Comparison of ENCODE assay signal across 10 mouse cellular contexts in the genomic region with DNA sequence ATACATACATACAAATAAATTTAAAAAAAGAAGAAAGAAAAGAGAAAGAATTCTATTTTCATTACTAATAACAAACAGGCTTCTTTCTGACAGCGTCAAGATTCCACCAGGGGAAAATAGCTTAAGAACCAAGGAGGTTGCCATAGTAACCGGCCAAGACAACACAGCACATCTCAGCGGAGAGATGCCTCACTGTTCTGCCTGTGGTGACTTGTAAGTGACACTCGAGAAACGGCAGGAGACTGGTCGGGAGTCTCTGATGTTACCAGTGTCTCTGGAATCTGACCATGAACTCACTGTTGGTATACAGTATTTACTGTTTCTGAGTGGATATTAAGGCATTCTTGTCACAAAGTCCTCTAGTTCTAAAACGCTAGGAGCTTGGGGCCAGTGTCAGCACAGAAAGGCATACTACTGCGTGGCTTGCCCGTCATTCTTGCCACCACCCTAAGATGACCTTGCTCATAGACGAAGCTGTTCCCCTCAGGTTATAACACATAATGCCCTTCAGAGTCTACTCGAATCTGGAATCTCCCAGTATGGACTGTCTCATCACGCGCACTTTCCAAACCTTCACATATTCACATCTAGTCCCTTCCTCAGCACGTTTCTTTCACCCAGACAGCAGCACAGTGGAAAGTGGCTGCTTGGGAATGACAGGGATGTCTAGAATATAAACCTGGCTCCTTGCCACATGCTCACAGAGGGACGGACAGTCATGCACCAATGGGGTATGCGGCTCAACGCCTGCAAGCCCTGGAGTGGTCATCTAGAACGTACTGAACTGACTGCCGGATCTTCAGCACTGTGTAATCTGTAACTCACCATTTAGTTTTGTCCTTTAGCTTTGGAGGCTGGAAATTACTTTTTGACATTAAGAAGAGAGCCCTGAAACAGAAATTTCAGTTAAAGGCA. TPM values are rescaled to one million over a fixed set of nuclear protein-coding genes. Genes with fewer than 3 reads are reported as not detected.
DNase-seq lines count a peak whose midpoint lies in the region; ATAC-seq and TF ChIP-seq lines count a peak whose summit lies in the region.
"Had no signal": no experiment of that assay in that cellular context is flagged by ENCODE, and none has a peak within 500 bp of the region (broad histone marks: within the 10 kb centered on the region; RNA-seq: fewer than 3 reads in every experiment).

No protein-coding gene starts in this region.

- no peaks in the 10 kb centered on the region for H3K27me3 ChIP-seq in heart, embryonic 15.5 days
- H3K27me3 ChIP-seq in embryonic facial prominence, embryonic 15.5 days: no peaks in the 10 kb centered on the region
- no peaks in the 10 kb centered on the region for H3K27me3 ChIP-seq in midbrain, embryonic 10.5 days (ENCODE audit: low read depth, poor library complexity, severe bottlenecking)
- H3K27me3 ChIP-seq in stomach, postnatal 0 days (ENCODE audit: control insufficient read depth, insufficient read depth, low read length): no peaks in the 10 kb centered on the region
- H3K27me3 ChIP-seq: megakaryocyte, embryonic 14.5 days had no signal

- WGBS in heart, embryonic 15.5 days: 59% methylated on average over 19 of the region's 19 CpGs
- 56% methylated on average over 19 of the region's 19 CpGs for WGBS in embryonic facial prominence, embryonic 15.5 days
- 65% methylated on average over 19 of the region's 19 CpGs for WGBS in midbrain, embryonic 10.5 days
- 75% methylated on average over 19 of the region's 19 CpGs for WGBS in stomach, postnatal 0 days

- TF ChIP-seq EP300 in stomach, postnatal 0 days (optimal IDR thresholded peaks at IDR 0.05): no peak

- peak; percentile 69; the same call in 1 of the 2 replicates for ATAC-seq in heart, embryonic 15.5 days (replicated peaks; ENCODE audit: insufficient number of reproducible peaks, insufficient read depth, low FRiP score, low read depth)
- no peak for ATAC-seq in embryonic facial prominence, embryonic 15.5 days (ENCODE audit: insufficient number of reproducible peaks, low FRiP score, low TSS enrichment, low read depth)
- ATAC-seq in stomach, postnatal 0 days (ENCODE audit: low FRiP score, low TSS enrichment): no peak

- intact Hi-C loops in heart, postnatal 36 days (cut with DNase I): no loop called here

- no peak overlapping the region for H3K4me2 ChIP-seq in heart, embryonic 15.5 days
- H3K4me2 ChIP-seq in embryonic facial prominence, embryonic 15.5 days (replicated peaks): no peak overlapping the region
- H3K4me2 ChIP-seq in stomach, postnatal 0 days (replicated peaks; ENCODE audit: low read depth): no peak overlapping the region

- no peak for DNase-seq in heart, postnatal 36 days
- peak; percentile 46 for DNase-seq in MN1 (ENCODE audit: low spot score)
- DNase-seq in midbrain, embryonic 10.5 days (ENCODE audit: low spot score): peak; percentile 57
- DNase-seq in stomach, postnatal 0 days (ENCODE audit: low spot score): no peak
- no peak for DNase-seq in cerebellum, adult 18-20 months
- no peak for DNase-seq in cerebellum, postnatal 25 days
- DNase-seq: adrenal gland, adult 8-10 months had no signal

- peak overlapping the region; percentile 46 for H3K27ac ChIP-seq in heart, embryonic 15.5 days
- H3K27ac ChIP-seq in embryonic facial prominence, embryonic 15.5 days (replicated peaks): 0 out of 2 replicates have a peak overlapping the region, but pooled peaks have one; percentile 7
- no peak overlapping the region for H3K27ac ChIP-seq in midbrain, embryonic 10.5 days (replicated peaks)
- H3K27ac ChIP-seq in stomach, postnatal 0 days (replicated peaks): no peak overlapping the region

- no peak for TF ChIP-seq CTCF in stomach, postnatal 0 days (IDR thresholded peaks at IDR 0.05; ENCODE audit: low read depth)

- H3K9me3 ChIP-seq in heart, embryonic 15.5 days (replicated peaks): no peaks in the 10 kb centered on the region
- no peaks in the 10 kb centered on the region for H3K9me3 ChIP-seq in embryonic facial prominence, embryonic 15.5 days (replicated peaks)
- H3K9me3 ChIP-seq in midbrain, embryonic 10.5 days (replicated peaks): no peaks in the 10 kb centered on the region
- H3K9me3 ChIP-seq in stomach, postnatal 0 days (ENCODE audit: control insufficient read depth, low read length): no peaks in the 10 kb centered on the region
- H3K9me3 ChIP-seq: megakaryocyte, embryonic 14.5 days had no signal

- no peak overlapping the region for H3K9ac ChIP-seq in heart, embryonic 15.5 days
- no peak overlapping the region for H3K9ac ChIP-seq in embryonic facial prominence, embryonic 15.5 days
- H3K9ac ChIP-seq in stomach, postnatal 0 days (ENCODE audit: low read length): no peak overlapping the region

- H3K36me3 ChIP-seq in heart, embryonic 15.5 days: peaks cover 43% of the 10 kb centered on the region
- H3K36me3 ChIP-seq in embryonic facial prominence, embryonic 15.5 days: peaks cover 47% of the 10 kb centered on the region
- H3K36me3 ChIP-seq in midbrain, embryonic 10.5 days: peaks cover 69% of the 10 kb centered on the region
- peaks cover 9% of the 10 kb centered on the region for H3K36me3 ChIP-seq in stomach, postnatal 0 days (ENCODE audit: control insufficient read depth, insufficient read depth, low read length)

- peaks cover 6% of the 10 kb centered on the region; the same call in 1 of the 2 replicates for H3K4me1 ChIP-seq in heart, embryonic 15.5 days (replicated peaks)
- H3K4me1 ChIP-seq in embryonic facial prominence, embryonic 15.5 days: peaks cover 5% of the 10 kb centered on the region; the same call in 1 of the 2 replicates
- peaks cover 13% of the 10 kb centered on the region for H3K4me1 ChIP-seq in midbrain, embryonic 10.5 days
- no peaks in the 10 kb centered on the region for H3K4me1 ChIP-seq in stomach, postnatal 0 days (replicated peaks; ENCODE audit: control insufficient read depth, insufficient read depth)
- H3K4me1 ChIP-seq: megakaryocyte, embryonic 14.5 days had no signal

- no peak overlapping the region for H3K4me3 ChIP-seq in heart, embryonic 15.5 days
- no peak overlapping the region for H3K4me3 ChIP-seq in embryonic facial prominence, embryonic 15.5 days (replicated peaks)
- H3K4me3 ChIP-seq in midbrain, embryonic 10.5 days: no peak overlapping the region
- H3K4me3 ChIP-seq in stomach, postnatal 0 days (ENCODE audit: low read depth, low read length): no peak overlapping the region
- H3K4me3 ChIP-seq: megakaryocyte, embryonic 14.5 days had no signal

RNA-seq across cellular contexts. Expression of a gene that starts 48.6 kb away (rescaled TPM):
- polyA plus RNA-seq in heart, embryonic 15.5 days (2015; fragmentation: Nextera tagmentation; extraction: Ambion mirVana): 6.6 and 7.1 TPM in 2 replicates
- 1 to 10 TPM; 4.3 to 4.7 TPM for total RNA-seq in heart, postnatal 36 days (2021)
- 7.3 and 8.6 TPM in 2 replicates for polyA plus RNA-seq in embryonic facial prominence, embryonic 15.5 days (2015; fragmentation: Nextera tagmentation; extraction: Ambion mirVana)
- 22.1 and 35.0 TPM in 2 replicates for polyA plus RNA-seq in midbrain, embryonic 10.5 days (2016; fragmentation: Nextera tagmentation; extraction: Ambion mirVana)
- 3.8 and 4.3 TPM in 2 replicates for polyA plus RNA-seq in stomach, postnatal 0 days (2015; fragmentation: Nextera tagmentation; extraction: Ambion mirVana)

RNA-seq across cellular contexts. Expression of a gene that starts 49.2 kb away (rescaled TPM):
- polyA plus RNA-seq in heart, embryonic 15.5 days (2015; fragmentation: Nextera tagmentation; extraction: Ambion mirVana): 27.7 and 29.2 TPM in 2 replicates
- total RNA-seq in heart, postnatal 36 days (2021): 10 to 100 TPM; 22.4 to 24.3 TPM
- 36.5 and 36.6 TPM in 2 replicates for polyA plus RNA-seq in embryonic facial prominence, embryonic 15.5 days (2015; fragmentation: Nextera tagmentation; extraction: Ambion mirVana)
- 22.1 and 23.5 TPM in 2 replicates for polyA plus RNA-seq in midbrain, embryonic 10.5 days (2016; fragmentation: Nextera tagmentation; extraction: Ambion mirVana)
- 12.4 and 13.1 TPM in 2 replicates for polyA plus RNA-seq in stomach, postnatal 0 days (2015; fragmentation: Nextera tagmentation; extraction: Ambion mirVana)

RNA-seq across cellular contexts. Expression of a gene that starts 52.7 kb away (rescaled TPM):
- 4.6 and 7.1 TPM in 2 replicates for polyA plus RNA-seq in heart, embryonic 15.5 days (2015; fragmentation: Nextera tagmentation; extraction: Ambion mirVana)
- 10 to 100 TPM in 1 of 2 experiments, 1 to 10 TPM in 1; 6.3 to 13.9 TPM for total RNA-seq in heart, postnatal 36 days (2021)
- polyA plus RNA-seq in embryonic facial prominence, embryonic 15.5 days (2015; fragmentation: Nextera tagmentation; extraction: Ambion mirVana): 2.8 and 3.2 TPM in 2 replicates
- 0.68 and 0.77 TPM in 2 replicates for polyA plus RNA-seq in midbrain, embryonic 10.5 days (2016; fragmentation: Nextera tagmentation; extraction: Ambion mirVana)
- 2.0 and 2.3 TPM in 2 replicates for polyA plus RNA-seq in stomach, postnatal 0 days (2015; fragmentation: Nextera tagmentation; extraction: Ambion mirVana)

Comparison
In these comparisons a context has a peak if more than half of its experiments do, and no peak if none do; other contexts are left out.
1. H3K27ac ChIP-seq: peak in heart, embryonic 15.5 days (single experiment) and embryonic facial prominence, embryonic 15.5 days (single experiment); none in midbrain, embryonic 10.5 days (single experiment) and stomach, postnatal 0 days (single experiment).
2. DNase-seq: peak in MN1 (single experiment) and midbrain, embryonic 10.5 days (single experiment); none in heart, postnatal 36 days (0 of 2), stomach, postnatal 0 days (single experiment), cerebellum, adult 18-20 months (0 of 2) and cerebellum, postnatal 25 days (0 of 2).